Mouse (Mus musculus): ENCODE results near the gene 1110008L16Rik. TPM values are rescaled to one million over a fixed set of nuclear protein-coding genes. Genes with fewer than 3 reads are reported as not detected.

1110008L16Rik gene
- polyA plus RNA-seq, 1 experiment from 2014 or later, result 14.1 TPM

- Histone ChIP-seq H3K4me2 (no peak overlapping the region), H3K27ac (no peak overlapping the region), H3K9me3 (no peaks in the 10 kb centered on the region), H3K4me1 (no peaks in the 10 kb centered on the region), H3K36me3 (replicated peaks) (no peaks in the 10 kb centered on the region), H3K4me3 (replicated peaks) (no peak overlapping the region), H3K9ac (no peak overlapping the region), H3K27me3 (no peaks in the 10 kb centered on the region)
- no peak for ATAC-seq (ENCODE audit: low FRiP score)
- WGBS, result 90% methylated on average over 6 of the region's 6 CpGs
These were observed 54.0 kb downstream of the 1110008L16Rik start for GRCm38 (mm10) chr12:55353423-55353822.

GRCm38 (mm10) chr12:55354904-55355303, 55.5 kb downstream of the 1110008L16Rik start:
- H3K9me3 ChIP-seq, result no peaks in the 10 kb centered on the region
- no peaks in the 10 kb centered on the region for H3K4me1 ChIP-seq
- peak; percentile 58; the same call in 1 of the 2 replicates for ATAC-seq (ENCODE audit: low FRiP score)
- H3K4me2 ChIP-seq, result no peak overlapping the region
- no peak overlapping the region for H3K4me3 ChIP-seq (replicated peaks)
- no peak overlapping the region for H3K27ac ChIP-seq
- H3K9ac ChIP-seq, result no peak overlapping the region
- no peaks in the 10 kb centered on the region for H3K36me3 ChIP-seq (replicated peaks)
- 63% methylated on average over 4 of the region's 4 CpGs for WGBS
- H3K27me3 ChIP-seq, result no peaks in the 10 kb centered on the region

- H3K9me3 ChIP-seq, result no peaks in the 10 kb centered on the region
- H3K9ac ChIP-seq, result no peak overlapping the region
- H3K27ac ChIP-seq, result no peak overlapping the region
- H3K4me2 ChIP-seq, result no peak overlapping the region
- WGBS, result 70% methylated on average over 1 of the region's 1 CpGs
- no peaks in the 10 kb centered on the region for H3K36me3 ChIP-seq (replicated peaks)
- no peaks in the 10 kb centered on the region for H3K4me1 ChIP-seq
- ATAC-seq (ENCODE audit: low FRiP score), result no peak
- H3K27me3 ChIP-seq, result no peaks in the 10 kb centered on the region
- no peak overlapping the region for H3K4me3 ChIP-seq (replicated peaks)
These were observed 57.9 kb downstream of the 1110008L16Rik start for GRCm38 (mm10) chr12:55357303-55357702.

- H3K4me3 ChIP-seq (replicated peaks), result no peak overlapping the region
- no peaks in the 10 kb centered on the region for H3K4me1 ChIP-seq
- no peak overlapping the region for H3K4me2 ChIP-seq
- no peak overlapping the region for H3K27ac ChIP-seq
- no peak for ATAC-seq (ENCODE audit: low FRiP score)
- no peaks in the 10 kb centered on the region for H3K27me3 ChIP-seq
- 89% methylated on average over 5 of the region's 5 CpGs for WGBS
- no peak overlapping the region for H3K9ac ChIP-seq
- no peaks in the 10 kb centered on the region for H3K9me3 ChIP-seq
- H3K36me3 ChIP-seq (replicated peaks), result no peaks in the 10 kb centered on the region
These were observed 61.6 kb downstream of the 1110008L16Rik start for GRCm38 (mm10) chr12:55360929-55361328.

- Histone ChIP-seq H3K4me1 (no peaks in the 10 kb centered on the region), H3K27ac (no peak overlapping the region), H3K36me3 (replicated peaks) (no peaks in the 10 kb centered on the region), H3K9ac (no peak overlapping the region), H3K4me3 (replicated peaks) (no peak overlapping the region), H3K9me3 (no peaks in the 10 kb centered on the region), H3K27me3 (no peaks in the 10 kb centered on the region), H3K4me2 (no peak overlapping the region)
- 81% methylated on average over 2 of the region's 2 CpGs for WGBS
- ATAC-seq (ENCODE audit: low FRiP score), result no peak
These were observed 65.7 kb downstream of the 1110008L16Rik start for GRCm38 (mm10) chr12:55365083-55365482.

- WGBS, result 92% methylated on average over 3 of the region's 3 CpGs
- H3K4me2 ChIP-seq, result no peak overlapping the region
- no peaks in the 10 kb centered on the region for H3K4me1 ChIP-seq
These were observed 73.2 kb downstream of the 1110008L16Rik start for GRCm38 (mm10) chr12:55372424-55373055.

GRCm38 (mm10) chr12:55376956-55377609, 77.7 kb downstream of the 1110008L16Rik start:
- Histone ChIP-seq H3K4me2 (no peak overlapping the region), H3K36me3 (replicated peaks) (no peaks in the 10 kb centered on the region), H3K27ac (no peak overlapping the region), H3K9ac (no peak overlapping the region), H3K9me3 (no peaks in the 10 kb centered on the region), H3K27me3 (no peaks in the 10 kb centered on the region), H3K4me3 (replicated peaks) (no peak overlapping the region), H3K4me1 (no peaks in the 10 kb centered on the region)
- 91% methylated on average over 16 of the region's 16 CpGs for WGBS
- no peak for ATAC-seq (ENCODE audit: low FRiP score)

More at GRCm38 (mm10) chr12:55372424-55373055, 73.2 kb downstream of the 1110008L16Rik start:
- Histone ChIP-seq H3K4me3 (replicated peaks) (no peak overlapping the region), H3K27me3 (no peaks in the 10 kb centered on the region), H3K9ac (no peak overlapping the region), H3K27ac (no peak overlapping the region), H3K9me3 (no peaks in the 10 kb centered on the region), H3K36me3 (replicated peaks) (no peaks in the 10 kb centered on the region)
- ATAC-seq (ENCODE audit: low FRiP score), result no peak

- no peaks in the 10 kb centered on the region for H3K36me3 ChIP-seq (replicated peaks)
- H3K27ac ChIP-seq, result no peak overlapping the region
- no peaks in the 10 kb centered on the region for H3K4me1 ChIP-seq
- H3K4me2 ChIP-seq, result no peak overlapping the region
- no peak for ATAC-seq (ENCODE audit: low FRiP score)
- 76% methylated on average over 6 of the region's 6 CpGs for WGBS
- no peak overlapping the region for H3K9ac ChIP-seq
- no peaks in the 10 kb centered on the region for H3K9me3 ChIP-seq
- no peak overlapping the region for H3K4me3 ChIP-seq (replicated peaks)
- H3K27me3 ChIP-seq, result no peaks in the 10 kb centered on the region
These were observed 78.2 kb downstream of the 1110008L16Rik start for GRCm38 (mm10) chr12:55377610-55377980.

- H3K4me2 ChIP-seq, result no peak within 1 kb of the TSS
- H3K36me3 ChIP-seq (replicated peaks), result no peaks in the 10 kb centered on the region
- H3K4me1 ChIP-seq, result peaks cover 12% of the 10 kb centered on the region
- no peak for ATAC-seq (ENCODE audit: low FRiP score)
- no peak within 1 kb of the TSS for H3K4me3 ChIP-seq (replicated peaks)
- no peaks in the 10 kb centered on the region for H3K27me3 ChIP-seq
- WGBS, result 83% methylated on average over 10 of the region's 10 CpGs
- H3K9me3 ChIP-seq, result no peaks in the 10 kb centered on the region
- H3K27ac ChIP-seq, result no peak within 1 kb of the TSS
- no peak within 1 kb of the TSS for H3K9ac ChIP-seq
These were observed 84.8 kb downstream of the 1110008L16Rik start, which contains the start of gene Psma6 for GRCm38 (mm10) chr12:55384023-55384749. Gene Psma6, plus strand, starts transcription at chr12:55384222.

- no peaks in the 10 kb centered on the region for H3K27me3 ChIP-seq
- H3K27ac ChIP-seq, result no peak overlapping the region
- 86% methylated on average over 3 of the region's 3 CpGs for WGBS
- H3K9ac ChIP-seq, result no peak overlapping the region
- H3K36me3 ChIP-seq (replicated peaks), result no peaks in the 10 kb centered on the region
- H3K4me3 ChIP-seq (replicated peaks), result no peak overlapping the region
- peaks cover 12% of the 10 kb centered on the region for H3K4me1 ChIP-seq
- H3K4me2 ChIP-seq, result no peak overlapping the region
- H3K9me3 ChIP-seq, result no peaks in the 10 kb centered on the region
- no peak for ATAC-seq (ENCODE audit: low FRiP score)
These were observed 85.4 kb downstream of the 1110008L16Rik start for GRCm38 (mm10) chr12:55384826-55385225.

- Histone ChIP-seq H3K4me1 (peaks cover 12% of the 10 kb centered on the region), H3K27me3 (no peaks in the 10 kb centered on the region), H3K9ac (no peak overlapping the region), H3K4me3 (replicated peaks) (no peak overlapping the region), H3K36me3 (replicated peaks) (no peaks in the 10 kb centered on the region), H3K4me2 (no peak overlapping the region), H3K27ac (no peak overlapping the region), H3K9me3 (no peaks in the 10 kb centered on the region)
- ATAC-seq (ENCODE audit: low FRiP score), result no peak
- WGBS, result 10% methylated on average over 6 of the region's 6 CpGs
These were observed 86.6 kb downstream of the 1110008L16Rik start for GRCm38 (mm10) chr12:55385931-55386330.

GRCm38 (mm10) chr12:55386456-55386855, 87.1 kb downstream of the 1110008L16Rik start:
- no peaks in the 10 kb centered on the region for H3K9me3 ChIP-seq
- H3K9ac ChIP-seq, result no peak overlapping the region
- H3K4me1 ChIP-seq, result peaks cover 12% of the 10 kb centered on the region
- no peak overlapping the region for H3K4me3 ChIP-seq (replicated peaks)
- no peaks in the 10 kb centered on the region for H3K36me3 ChIP-seq (replicated peaks)
- no peak for ATAC-seq (ENCODE audit: low FRiP score)
- H3K4me2 ChIP-seq, result no peak overlapping the region
- H3K27ac ChIP-seq, result no peak overlapping the region
- 55% methylated on average over 9 of the region's 9 CpGs for WGBS
- no peaks in the 10 kb centered on the region for H3K27me3 ChIP-seq
